Mouse (Mus musculus): ENCODE results near the gene Mybpc2.

GRCm38 (mm10) chr7:44460067-44460466 lies 64.4 kb downstream of the Mybpc2 start:
- TF ChIP-seq CTCF (IDR thresholded peaks at IDR 0.05; ENCODE audit: low read depth, low read length) (no peak), GATA1 (IDR thresholded peaks at IDR 0.05; ENCODE audit: borderline replicate concordance, low read length) (no peak), TAL1 (conservative IDR thresholded peaks at IDR 0.05; ENCODE audit: low read depth, low read length) (no peak), POLR2AphosphoS5 (IDR thresholded peaks at IDR 0.05; ENCODE audit: insufficient replicate concordance, low read depth, low read length) (no peak)

Measured in G1E (cell line).